Mouse (Mus musculus) CD8-positive naive resting alpha-beta T cell, adult 2 months (primary cell): ENCODE measurements around the gene Tecr.
"Not testable (repeated sequence)": the region's sequence is repeated elsewhere in the genome, so short reads cannot be mapped to it uniquely, and the experiment has no call there.

Source experiments
- DNase-seq, 2 experiments: peaks; one replicate each; pipeline ENCODE4 v3.0.0; 2022; ENCODE audit warnings: low read depth in 2 of 2, low spot score in 2 of 2

Gene Tecr

DNA sequence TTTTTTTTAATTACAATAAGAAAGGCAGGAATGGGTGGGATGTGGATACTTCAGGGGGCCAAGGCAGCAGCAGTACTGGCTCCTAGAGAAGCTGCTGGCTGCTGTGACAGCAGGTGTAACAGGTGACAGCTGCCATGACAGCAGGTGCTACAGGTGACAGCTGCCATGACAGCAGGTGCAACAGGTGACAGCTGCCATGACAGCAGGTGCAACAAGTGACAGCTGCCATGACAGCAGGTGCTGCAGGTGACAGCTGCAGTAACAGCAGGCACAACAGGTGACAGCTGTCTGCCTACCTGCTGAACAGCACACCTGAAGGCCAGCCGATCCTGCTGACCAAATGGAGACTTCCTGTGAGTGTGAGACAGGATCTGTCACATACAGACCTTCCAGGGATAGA is 23.0 kb downstream of the Tecr start:
- no peak for DNase-seq

GRCm38 (mm10) chr8:83583236-83583635 is 24.5 kb downstream of the Tecr start:
- DNase-seq = no peak

DNA sequence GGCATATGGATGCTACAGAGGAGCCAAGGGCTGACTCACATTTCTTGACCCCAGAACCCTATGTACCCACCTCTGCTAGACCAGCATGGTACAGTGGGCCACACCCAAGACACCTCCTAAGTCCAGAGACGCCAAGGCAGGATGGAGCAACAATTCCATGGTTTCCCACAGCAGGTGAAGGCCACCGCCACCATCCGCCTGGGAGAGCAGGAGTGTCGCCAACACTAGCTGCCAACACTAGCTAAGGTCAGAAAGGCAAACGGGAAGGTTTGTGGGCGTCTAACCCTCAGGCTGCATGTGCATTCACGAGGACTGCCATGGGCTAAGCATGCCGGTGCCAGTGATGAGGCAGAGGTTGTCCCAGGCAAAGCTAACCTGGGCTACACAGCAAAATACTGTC is 25.5 kb downstream of the Tecr start:
- DNase-seq = no peak

- DNase-seq = no peak
Observed at GRCm38 (mm10) chr8:83580826-83581225, 26.9 kb downstream of the Tecr start.

- DNase-seq = no peak
Observed at GRCm38 (mm10) chr8:83579676-83580075, 28.1 kb downstream of the Tecr start.

DNA sequence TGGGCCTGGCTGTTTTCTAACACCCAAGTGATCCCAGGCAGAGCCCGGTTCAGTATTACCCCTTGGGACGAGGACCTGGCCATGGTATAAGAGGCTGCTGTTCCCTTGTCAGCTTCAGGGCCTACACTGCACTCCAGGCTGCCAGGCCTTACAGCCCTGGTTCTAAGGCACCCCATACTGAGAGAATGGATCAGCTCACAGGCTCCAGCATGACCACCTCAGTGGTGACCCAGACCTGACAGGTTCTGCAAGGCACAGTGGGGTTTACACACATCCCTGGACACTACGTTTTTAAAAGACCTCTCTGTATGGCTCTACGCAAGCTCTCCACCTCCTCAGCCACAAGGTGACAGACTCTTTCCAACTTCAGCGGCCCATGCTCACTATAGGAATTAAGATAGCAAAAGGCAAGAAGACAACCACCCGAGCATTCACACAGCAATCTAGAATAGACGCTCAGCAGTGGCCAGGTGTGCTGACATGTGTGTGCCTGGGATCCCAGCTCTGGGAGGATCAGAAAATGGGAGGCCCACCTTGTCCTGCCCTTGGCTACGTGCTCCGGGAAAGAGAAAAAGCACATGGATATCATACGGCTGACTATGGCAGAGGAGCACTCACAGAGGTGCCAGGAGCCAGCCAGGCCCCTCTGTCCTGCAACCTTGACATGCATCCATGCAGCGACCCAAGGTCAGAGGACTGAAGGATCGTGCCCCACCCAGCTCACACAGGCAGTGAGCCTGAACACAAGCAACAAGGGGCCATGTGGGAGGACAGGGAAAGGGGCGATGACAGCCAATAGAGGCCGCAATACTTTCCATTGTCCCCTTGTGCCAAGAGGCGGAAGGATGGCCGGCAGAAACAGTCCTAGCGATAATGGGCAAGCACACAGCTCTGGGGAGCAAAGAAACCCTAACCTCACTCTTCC is 29.4 kb downstream of the Tecr start:
- no peak for DNase-seq

GRCm38 (mm10) chr8:83577384-83577791 is 30.4 kb downstream of the Tecr start:
- no peak for DNase-seq

- DNase-seq = no peak
Observed at GRCm38 (mm10) chr8:83576921-83577320, 30.9 kb downstream of the Tecr start.

GRCm38 (mm10) chr8:83576516-83576895 is 31.3 kb downstream of the Tecr start:
- no peak for DNase-seq

DNA sequence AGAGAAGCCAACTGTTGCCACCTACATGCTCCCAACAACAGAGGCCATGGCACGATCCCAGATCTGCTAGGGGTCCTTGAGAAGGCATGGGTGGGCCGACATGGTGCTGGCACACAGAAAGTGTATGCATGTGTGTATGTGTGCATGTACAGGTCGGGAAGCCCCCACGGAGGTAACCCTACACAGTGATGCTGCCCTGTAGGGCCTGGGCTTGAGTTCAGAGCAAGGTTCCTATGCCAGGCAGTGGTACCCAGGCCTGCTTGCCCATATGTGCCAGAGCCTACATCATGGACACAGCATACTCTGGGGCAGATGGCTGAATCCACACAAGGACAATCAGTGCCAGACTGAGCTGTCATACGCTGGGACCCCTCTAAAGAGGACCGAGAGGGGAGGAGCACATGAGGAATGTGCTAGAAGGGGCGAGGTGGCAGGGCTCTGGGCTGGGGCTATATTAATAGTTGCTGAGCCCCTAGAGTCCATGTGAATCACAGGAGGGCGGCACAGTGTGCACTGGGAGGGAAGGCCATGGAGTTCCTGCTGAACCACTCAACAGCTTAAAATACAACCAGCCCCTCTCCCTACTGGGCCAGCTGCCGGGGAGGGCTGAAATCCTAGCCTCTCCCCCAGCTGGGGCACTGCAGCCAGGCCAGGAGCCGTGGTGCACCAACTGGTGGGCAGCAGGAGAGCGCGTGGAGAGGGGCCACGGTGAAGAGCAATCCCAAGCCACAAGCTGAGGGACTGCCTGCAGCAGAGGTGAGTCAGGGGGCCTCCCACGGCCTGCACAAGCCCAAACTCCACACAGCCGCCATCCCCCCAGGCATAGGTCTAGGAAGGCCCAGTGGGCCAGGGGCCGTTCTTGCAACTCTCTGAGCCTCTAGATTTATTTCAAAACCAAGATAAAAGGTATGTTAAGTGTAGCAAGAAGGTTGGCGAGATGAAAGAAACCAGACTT is 31.9 kb downstream of the Tecr start:
- DNase-seq = no peak

DNA sequence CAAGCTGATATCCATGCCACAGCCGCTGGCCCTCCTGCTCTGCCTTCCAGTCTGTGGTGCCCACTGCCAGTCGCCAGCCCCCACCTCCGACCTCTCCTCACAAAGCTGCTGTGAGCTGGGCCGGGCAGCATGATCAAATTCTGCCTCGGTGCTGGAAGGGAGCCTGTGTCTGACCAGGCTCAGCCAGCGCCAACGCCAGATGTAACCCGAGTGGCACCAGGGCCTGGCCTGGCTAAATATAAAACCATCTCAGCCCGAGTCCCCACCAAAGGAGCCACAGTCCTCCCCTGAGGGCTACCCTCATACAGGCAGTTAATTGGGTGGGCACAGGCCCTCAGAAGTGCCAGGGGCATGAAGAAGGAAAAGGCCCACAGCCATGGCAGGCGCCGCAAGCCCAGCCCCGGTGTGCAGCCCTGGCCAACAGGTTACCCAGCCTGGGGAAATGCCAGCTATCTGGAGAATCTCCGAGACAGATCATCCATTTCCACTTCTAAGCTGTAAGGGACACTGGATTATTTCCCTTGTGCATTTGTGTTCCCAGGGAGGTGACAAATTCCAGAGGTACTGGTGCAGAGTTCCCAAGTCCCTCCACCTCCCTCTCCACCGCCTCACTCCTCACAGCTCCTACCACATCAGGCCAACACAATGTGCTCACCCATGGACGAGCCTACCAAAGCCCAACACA is 33.0 kb downstream of the Tecr start:
- no peak for DNase-seq

- DNase-seq = peak; percentile 65 to 70
Observed at GRCm38 (mm10) chr8:83573140-83573875, 34.5 kb downstream of the Tecr start.

DNA sequence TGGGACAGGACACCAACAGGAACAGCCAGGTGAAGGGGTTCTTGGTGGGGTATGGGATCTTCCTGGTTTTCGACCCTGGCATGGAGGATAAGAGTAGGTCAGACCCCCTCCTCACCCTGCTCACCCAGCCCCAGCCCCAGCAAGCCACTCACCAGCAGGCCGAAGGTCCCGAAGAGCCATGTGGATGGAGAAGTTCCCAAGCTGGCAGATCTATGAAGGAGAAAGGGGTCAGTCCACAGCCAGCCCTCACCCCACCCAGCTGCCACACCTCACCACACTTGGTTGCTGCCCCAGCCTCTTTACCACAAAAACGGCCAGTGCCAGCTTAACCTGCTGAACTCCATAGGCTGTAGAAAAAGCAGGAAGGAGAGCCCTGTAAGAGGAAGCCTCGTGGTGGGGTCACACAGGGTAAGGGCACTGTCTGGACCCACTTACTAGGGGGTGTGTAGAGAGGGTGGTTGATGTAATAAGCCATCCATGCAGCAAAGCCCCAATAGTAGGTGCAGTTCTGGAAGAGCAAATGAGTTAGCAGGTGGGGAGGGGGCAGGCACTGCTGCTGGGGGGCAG is 35.4 kb downstream of the Tecr start:
- DNase-seq = no peak

DNA sequence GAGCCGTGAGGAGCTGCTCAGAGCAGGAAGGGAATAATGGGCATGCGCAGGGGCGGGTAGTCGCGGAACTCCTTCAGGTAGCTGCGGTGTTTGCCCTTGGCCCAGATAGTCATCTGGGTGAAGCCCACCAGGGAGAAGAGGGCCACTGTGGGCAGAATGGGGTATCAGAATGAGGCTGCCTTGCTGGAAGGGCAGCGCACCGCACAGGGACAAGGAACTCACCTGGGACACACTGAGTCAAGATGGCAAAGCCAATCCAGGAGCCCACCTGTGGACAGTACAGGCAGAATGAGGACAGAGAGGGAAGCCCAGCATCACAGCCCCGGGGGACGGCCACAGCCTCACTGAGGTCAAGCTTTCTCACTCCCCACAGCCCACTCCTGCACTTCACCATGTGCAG is 36.0 kb downstream of the Tecr start:
- no peak for DNase-seq

GRCm38 (mm10) chr8:83571001-83571340 is 36.8 kb downstream of the Tecr start:
- DNase-seq = not testable (repeated sequence)

DNA sequence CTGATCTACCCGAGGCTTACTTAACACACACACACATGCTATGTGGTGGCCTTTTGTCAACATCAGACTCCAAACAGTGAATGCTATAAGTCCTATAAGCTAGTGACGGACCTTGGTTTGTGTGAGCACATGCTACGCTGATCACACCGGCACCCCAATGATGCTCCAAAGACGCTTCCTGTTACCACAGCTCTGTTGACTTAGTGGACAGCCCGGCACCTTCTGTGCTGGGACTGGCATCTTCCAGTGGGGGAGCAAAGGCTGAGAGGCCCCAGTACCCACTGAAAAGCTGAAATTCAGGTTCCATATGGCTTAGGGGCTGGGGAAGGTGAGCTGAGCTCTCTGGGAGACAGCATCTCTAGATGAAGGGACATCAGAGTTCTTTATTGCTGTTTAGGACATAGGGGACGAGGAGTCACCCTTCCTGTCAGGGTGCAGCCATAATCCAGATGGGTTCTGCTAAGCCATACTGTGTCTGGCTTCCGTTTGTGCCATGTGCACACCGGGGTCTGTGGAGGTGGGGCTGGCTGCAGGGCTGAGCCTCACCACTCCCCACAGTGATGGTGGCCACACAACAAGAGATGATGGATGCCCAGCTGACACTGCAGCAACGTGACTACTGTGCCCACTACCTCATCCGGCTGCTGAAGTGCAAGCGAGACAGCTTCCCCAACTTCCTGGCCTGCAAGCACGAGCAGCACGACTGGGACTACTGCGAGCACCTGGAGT is 37.3 kb downstream of the Tecr start:
- DNase-seq = no peak

DNA sequence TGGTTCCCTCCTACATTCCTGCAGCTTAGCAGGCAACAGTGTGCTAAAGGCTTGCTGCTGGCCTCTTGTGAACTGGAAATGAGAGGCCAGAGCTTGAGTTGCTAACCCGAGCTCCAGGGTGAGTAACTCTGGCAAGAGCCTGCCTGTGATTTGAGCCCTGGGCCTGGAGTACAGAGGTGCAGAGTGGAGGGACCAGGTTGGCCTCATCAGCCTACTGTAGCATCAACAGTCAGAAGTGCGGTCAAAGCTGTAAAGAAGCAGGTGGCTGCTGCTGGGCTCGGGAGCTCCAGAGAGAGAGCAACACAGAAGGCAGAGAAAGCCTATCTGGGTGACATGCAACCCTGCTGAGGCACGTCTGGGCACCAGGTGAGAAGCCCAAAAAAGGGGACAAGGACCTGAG is 38.6 kb downstream of the Tecr start:
- DNase-seq = no peak

DNA sequence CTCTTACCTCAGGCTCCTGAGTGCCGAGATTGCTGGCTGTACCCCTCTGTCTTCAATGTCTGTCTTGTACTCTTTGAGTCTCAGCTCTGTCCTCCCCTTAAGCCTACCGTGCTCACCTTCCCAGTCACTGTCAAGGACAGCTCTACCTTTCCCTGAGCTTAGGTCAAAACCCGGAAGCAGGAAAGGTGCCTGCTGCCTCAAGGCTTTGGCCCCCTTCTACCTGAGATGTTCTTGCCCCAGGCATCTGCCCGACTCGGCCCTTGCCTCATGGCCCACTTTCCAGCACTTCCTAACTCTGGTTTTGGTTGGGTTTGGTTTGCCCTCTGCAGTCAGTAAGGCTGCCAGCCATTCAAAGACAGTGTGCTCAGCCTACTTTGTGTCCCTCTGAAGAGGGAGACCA is 39.0 kb downstream of the Tecr start:
- no peak for DNase-seq

- DNase-seq = no peak
Observed at GRCm38 (mm10) chr8:83568128-83568527, 39.6 kb downstream of the Tecr start.

GRCm38 (mm10) chr8:83567668-83568067 is 40.1 kb downstream of the Tecr start:
- DNase-seq = no peak
